Mouse (Mus musculus) left cerebral cortex, adult 2 months (tissue): ENCODE measurements around the gene Ints6l. TPM values are rescaled to one million over a fixed set of nuclear protein-coding genes. Genes with fewer than 3 reads are reported as not detected.

Source experiments
- DNase-seq, 2 experiments: peaks; one replicate each; pipeline ENCODE4 v3.0.0; 2021 to 2022; ENCODE audit warnings: low spot score in 2 of 2, mixed read lengths in 1 of 2; ENCODE audit errors: extremely low spot score in 1 of 2
- H3K27ac ChIP-seq: fragments of 200-600 bp; 2 replicates; pipeline ENCODE4 v1.8.1; 2022
- H3K4me3 ChIP-seq: fragments of 200-600 bp; 2 replicates; pipeline ENCODE4 v1.8.1; 2022
- CTCF ChIP-seq: fragments of 200-600 bp; IDR thresholded peaks from 2 replicates; pipeline ENCODE4 v1.8.1; 2022; ENCODE audit warnings: antibody characterized with exemption, mild to moderate bottlenecking, moderate library complexity
- intact Hi-C: fragments of 180-260 bp; cut with DNase I; formaldehyde crosslinking; loops from one replicate; pipeline ENCODE4 v1.15.1; 2025
- long read RNA-seq, 2 experiments: library from polyadenylated mRNA; stranded (forward); transcript quantifications; one replicate each; pipeline ENCODE4 v2.0.0; 2021; ENCODE audit warnings: borderline mapping rate in 2 of 2
- total RNA-seq, 2 experiments: library from RNA; stranded (reverse); gene quantifications; 2 replicates each; pipeline ENCODE4 v1.2.3; 2021

Gene Ints6l
- 10 to 100 TPM; 35.1 to 40.5 TPM for total RNA-seq
- long read RNA-seq, experiment 1, transcript Ints6l-201 (17 exons, 3,766 nt) = major isoform, 10 of 51 reads
- long read RNA-seq, experiment 1, partial matches to known transcripts = 27 of 51 reads
- long read RNA-seq, experiment 1, other reads (novel, unspliced or antisense) = 14 of 51 reads
- long read RNA-seq, experiment 2, transcript Ints6l-201 (17 exons, 3,766 nt) = major isoform, 11 of 45 reads
- long read RNA-seq, experiment 2, partial matches to known transcripts = 10 of 45 reads
- long read RNA-seq, experiment 2, other reads (novel, unspliced or antisense) = 24 of 45 reads

DNA sequence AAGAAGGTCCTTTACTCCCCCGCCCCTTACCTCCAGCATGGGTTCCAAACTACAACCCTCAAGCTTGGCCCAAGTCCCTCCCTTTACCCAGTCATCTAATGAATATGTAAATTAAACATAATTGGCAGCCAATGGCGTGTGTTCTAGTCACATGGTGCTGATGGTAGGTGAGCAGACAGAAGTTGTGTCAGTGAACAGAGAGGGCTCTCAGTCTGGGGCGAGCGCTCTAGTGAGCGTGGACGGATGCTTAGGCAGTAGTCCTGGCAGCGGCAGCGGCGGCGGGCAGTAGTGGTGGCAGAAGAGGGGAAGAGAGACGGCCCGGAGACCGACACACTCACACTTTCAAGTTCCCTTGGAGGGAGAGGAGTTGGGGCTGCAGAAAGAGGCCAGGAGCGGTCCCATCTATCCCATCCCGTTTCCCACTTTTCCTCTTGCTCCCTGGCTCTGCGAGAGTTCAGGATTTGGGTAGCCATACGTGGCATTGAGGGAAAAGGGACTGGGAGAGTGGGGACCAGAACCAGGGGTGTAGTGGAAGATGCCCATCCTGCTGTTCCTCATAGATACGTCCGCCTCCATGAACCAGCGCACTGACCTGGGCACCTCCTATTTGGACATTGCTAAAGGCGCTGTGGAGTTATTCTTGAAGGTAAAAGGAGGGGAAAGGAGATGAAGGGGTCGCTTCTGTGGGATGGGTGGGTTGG is at the start of gene Ints6l:
Gene Ints6l, plus strand, starts transcription at position 187 of the 701 bp plus-strand sequence.
- no peak for TF ChIP-seq CTCF
- intact Hi-C loops = loop anchor here (2.0 to 10.0 kb wide), 2 partner anchors 34 to 140 kb away; partner anchors contain the start of gene Mmgt1
- Histone ChIP-seq H3K27ac (peak within 1 kb of the TSS; percentile 94), H3K4me3 (peak within 1 kb of the TSS; percentile 68)
- DNase-seq = peak; percentile 68 to 73

DNA sequence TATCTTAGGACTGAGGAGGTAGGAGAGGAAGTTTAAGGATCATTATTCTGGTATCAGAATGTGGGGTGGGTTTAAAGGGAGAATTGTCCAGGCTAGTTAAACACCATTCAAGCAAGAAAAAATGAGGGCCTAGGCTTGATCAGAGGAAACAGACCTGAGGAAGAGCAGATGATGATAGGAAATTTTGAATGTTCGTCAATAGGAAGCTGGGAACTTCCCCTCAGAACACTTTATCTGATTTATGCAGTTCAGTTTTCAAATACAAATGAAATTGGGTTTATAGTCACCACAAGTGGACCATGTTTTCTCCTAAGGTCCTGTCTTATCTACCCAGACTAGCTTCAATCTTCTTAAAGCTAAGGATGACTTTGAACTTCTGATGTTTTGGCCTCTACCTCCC is 49.2 kb upstream of the Ints6l start:
- TF ChIP-seq CTCF = no peak
- H3K4me3 ChIP-seq = no peak overlapping the region
- H3K27ac ChIP-seq = no peak overlapping the region
- intact Hi-C loops = no loop called here
- no peak for DNase-seq

DNA sequence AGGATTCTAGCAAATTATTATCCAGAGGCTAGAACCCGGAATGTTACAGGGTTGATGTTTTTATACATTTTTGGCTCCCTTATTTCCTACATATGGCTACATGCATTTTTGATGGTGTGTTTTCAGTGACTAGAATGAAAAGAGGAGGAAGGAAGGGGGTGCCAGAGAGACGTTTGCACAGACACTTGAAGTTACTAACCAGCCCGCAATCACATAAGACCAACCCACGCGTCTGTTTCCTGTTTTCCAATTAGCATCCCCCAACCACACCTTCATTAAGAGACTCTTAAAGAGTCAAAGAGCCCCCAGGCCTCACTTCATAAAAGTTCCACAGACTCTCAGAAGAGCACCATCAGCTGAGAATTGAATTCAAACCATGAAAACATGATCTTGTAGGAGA is 48.5 kb upstream of the Ints6l start:
- Histone ChIP-seq H3K27ac (no peak overlapping the region), H3K4me3 (no peak overlapping the region)
- TF ChIP-seq CTCF = no peak
- no peak for DNase-seq
- intact Hi-C loops = no loop called here

DNA sequence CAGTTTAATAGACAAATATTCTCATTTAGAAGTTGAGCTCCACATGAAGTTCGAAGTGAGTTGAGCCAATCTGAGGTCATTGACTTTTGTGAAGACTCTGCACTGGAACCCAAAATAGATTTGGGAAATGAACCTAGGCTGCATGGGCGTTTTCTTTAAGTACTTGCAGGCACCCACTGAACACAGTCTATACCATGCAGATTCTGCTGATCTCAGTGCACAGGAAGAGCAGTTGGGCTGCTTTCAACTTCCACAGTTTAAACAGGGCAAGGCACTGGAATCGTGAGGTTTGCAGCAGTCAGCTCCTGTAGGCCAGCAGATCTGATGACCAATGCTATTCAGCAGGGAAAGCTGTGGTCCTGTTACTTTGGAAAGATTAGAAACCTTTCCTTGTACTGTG is 38.4 kb upstream of the Ints6l start:
- H3K27ac ChIP-seq = no peak overlapping the region
- no peak for DNase-seq
- TF ChIP-seq CTCF = no peak
- H3K4me3 ChIP-seq = no peak overlapping the region
- intact Hi-C loops = no loop called here

DNA sequence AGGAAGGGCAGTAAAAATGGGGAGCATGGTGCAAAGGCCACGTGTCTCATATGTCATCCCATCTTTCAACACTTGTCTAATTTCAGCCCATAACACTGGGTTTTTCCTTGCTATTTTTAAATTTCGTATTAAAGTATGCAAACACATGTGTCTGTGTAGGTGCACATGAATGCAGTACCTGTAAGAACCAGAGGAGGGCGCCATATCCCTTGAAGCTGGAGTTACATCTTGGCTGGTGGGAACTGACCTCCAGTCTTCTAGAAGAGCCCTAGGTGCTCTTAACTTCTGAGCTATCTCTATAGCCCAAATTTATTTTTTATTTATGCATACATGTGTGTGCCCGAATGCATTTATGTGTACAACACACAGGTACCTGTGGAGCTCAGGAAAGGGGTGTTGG is 37.1 kb upstream of the Ints6l start:
- H3K27ac ChIP-seq = no peak overlapping the region
- intact Hi-C loops = no loop called here
- peak; percentile 4; the same call in 1 of the 2 replicates for TF ChIP-seq CTCF
- DNase-seq = no peak
- H3K4me3 ChIP-seq = no peak overlapping the region

DNA sequence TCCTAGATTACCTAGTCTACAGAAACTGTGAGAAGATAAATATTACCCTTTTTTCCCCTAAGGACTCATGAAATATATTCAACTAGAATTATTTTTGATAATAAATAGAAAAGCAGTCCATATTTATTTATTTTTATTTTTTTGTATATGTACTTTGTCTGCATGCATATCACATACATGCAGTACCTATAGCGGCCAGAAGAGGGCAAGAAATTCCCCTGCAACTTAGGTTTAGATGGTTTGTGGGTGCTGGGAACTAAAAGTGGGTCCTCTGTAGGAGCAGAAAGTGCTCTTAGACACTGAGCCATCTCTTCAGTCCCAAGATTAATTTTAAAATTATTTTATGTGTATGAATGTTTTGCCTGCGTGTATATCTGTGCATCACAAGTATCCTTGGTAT is 24.1 kb upstream of the Ints6l start:
- no peak for DNase-seq
- TF ChIP-seq CTCF = peak; percentile 47
- Histone ChIP-seq H3K27ac (no peak overlapping the region), H3K4me3 (no peak overlapping the region)
- intact Hi-C loops = no loop called here

DNA sequence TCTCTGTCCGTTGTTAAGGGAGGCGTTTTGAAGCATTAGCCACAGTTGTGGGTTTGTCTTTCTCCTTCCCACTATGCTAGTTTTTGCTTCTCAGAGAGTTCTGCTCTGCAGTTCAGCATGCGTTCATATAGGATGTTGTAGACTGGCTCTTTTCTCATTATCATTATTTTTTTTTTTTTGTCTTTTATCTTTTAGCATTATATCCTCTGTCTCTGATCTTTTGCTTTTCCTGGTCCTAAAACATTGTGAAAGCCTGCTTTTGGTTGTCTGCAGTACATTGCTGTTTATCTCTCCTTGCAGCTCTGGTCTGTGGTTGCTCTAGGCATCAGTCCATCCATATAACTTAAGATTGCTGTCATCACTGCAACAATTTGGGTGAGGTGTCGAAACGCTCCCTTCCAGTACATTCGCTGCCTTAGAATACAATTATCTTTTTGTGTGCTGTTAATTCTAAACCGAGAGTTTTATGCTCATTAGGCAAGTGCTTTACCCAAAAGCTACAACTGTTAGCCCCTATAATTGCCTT is 18.8 kb upstream of the Ints6l start:
- Histone ChIP-seq H3K27ac (no peak overlapping the region), H3K4me3 (no peak overlapping the region)
- TF ChIP-seq CTCF = no peak
- intact Hi-C loops = no loop called here
- DNase-seq = no peak

DNA sequence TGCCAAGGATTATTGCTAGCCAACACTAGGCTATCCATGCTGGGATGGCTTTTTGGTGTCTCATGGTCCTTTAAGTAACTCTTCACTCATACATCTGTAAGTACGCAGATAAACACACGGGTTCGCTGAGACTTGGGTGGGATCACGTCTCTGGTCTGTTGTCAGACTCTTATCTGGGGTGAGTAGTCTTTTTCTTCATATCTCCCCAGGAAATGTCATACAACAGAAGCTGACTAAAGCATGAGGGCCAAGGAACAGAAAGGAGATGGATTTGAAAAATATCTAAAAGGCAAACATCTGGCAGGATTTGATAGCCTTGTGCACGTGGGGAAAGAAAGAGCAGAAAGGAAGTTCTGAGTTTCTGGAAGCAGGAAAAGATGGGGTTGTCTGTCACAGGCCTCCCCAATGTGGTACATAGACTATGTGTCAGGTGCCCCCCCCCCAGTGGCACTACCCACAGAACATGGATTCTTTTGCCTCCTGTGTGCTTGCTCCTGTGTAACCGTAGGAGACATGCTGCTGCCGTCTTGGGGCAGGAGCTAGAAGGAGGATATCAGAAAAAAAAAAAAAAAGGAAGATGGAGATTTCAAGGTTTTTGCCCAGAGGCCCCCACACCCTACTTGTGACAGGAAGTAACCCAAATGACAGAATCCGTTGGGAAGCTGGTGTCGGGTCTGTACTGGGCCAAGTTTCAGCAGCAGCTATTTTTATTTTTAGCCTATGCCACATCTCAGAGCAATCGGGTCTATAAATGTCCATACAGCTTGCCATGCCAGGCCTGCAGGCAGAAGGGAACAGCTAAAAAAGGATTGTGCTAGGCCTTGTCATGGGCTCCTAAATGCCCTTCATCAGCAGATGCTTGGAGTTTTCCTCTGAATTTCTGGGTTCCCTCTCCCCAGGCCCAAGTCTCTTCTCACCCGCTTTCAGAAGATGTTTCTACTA is 7.9 kb upstream of the Ints6l start:
- H3K4me3 ChIP-seq = no peak overlapping the region
- no peak overlapping the region for H3K27ac ChIP-seq
- DNase-seq = no peak
- TF ChIP-seq CTCF = no peak
- intact Hi-C loops = no loop called here

DNA sequence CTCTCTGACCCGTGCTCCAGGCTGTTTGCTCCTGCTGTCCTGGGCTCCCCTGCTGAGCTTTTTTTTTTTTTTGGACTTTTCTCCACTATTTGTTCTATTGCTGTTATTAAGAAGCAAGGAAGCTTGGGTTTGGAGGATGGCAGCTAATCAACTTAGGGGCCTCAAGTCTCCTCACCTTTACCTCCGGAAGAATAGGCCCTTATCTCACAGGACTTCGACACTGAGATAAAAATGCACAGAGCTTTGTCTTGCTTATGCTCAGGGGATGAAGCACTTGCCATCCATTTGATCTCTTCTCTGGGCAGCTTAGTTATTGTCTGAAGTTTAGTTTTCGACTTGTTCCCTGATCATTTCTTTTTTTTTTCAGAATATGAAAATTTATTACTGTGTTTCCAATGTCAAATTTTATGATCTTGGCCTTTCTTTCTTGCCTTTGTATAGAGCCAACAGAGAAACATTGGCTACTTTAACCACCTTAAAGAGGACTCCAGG is 7.1 kb upstream of the Ints6l start, which contains the start of gene Gm2174:
Gene Gm2174, plus strand, starts transcription at position 442 of the 492 bp plus-strand sequence.
- no peak within 1 kb of the TSS for H3K4me3 ChIP-seq
- intact Hi-C loops = no loop called here
- H3K27ac ChIP-seq = no peak within 1 kb of the TSS
- TF ChIP-seq CTCF = no peak
- DNase-seq = no peak

DNA sequence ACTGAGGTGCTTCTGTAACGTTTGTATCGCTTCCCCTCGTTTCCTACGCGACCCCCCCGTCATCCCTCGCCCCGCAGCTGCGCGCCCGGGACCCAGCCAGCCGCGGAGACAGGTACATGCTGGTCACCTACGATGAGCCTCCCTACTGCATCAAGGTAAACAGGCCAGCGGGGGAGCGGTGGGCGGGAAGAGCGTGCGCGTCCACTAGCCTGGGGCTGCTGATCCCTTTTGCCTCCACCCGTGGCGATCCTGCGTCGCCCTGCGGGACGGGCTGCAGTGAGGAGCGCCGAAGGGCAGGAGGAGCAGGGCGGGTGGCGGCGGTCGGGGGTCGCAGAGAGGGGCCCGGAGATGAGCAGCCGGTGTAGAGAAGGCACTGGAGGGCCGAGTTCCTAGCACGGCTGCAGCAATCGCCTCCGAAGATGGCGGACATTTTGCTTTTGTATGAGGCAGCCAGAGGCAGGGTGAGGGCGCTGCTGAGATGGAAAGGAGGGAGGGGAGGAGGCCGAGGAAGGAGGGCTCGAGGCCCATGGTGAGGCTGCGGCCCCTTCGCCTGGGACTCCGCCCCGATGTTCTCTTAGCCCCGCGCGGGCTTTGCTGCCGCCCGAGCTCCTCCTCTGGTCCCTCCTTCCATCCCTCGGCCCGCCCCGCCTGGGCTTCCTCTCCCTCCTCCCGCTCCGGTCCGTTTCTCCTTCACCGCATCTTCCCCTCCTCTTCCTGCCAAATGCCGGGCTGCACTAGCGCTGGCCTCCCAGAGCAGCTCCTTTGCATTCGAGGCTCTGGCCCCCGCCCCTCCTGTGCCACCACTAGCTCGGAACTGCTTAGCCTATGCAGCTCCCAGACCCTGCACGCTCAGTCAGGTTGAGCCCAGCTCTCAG is 952 bp downstream of the Ints6l start:
- H3K27ac ChIP-seq = peak overlapping the region; percentile 94
- H3K4me3 ChIP-seq = peak overlapping the region; percentile 68
- peak; percentile 14 for TF ChIP-seq CTCF
- DNase-seq = peak; percentile 81 to 88
- intact Hi-C loops = loop anchor here (2.0 to 10.0 kb wide), 2 partner anchors 33 to 139 kb away; partner anchors contain the start of gene Mmgt1
